9 mouse cellular contexts compared by ENCODE assay signal in the genomic region with DNA sequence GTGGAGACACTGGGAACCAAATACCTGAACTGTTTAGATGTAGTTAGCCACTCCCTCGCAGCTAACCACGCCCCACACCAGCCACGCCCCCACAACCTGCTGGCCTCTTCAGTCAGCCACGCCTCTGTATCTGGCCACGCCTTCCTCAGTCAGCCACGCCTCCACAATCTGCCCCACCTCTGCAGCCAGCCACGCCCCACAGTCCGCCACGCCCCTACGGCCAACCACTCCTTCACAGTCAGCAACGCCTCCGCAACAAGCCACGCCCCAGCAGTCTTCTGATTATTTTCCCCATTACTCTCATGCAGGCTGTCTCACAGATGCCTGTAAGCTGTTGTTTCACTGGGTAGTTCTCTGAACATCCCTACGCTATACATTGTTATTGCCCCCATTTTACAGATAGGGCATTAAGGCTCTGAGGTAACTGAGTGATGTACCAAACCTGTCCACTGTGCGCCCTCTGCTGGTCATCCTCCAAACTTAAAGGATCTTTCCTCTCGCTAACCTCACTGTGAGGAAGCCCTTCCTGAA. TPM values are rescaled to one million over a fixed set of nuclear protein-coding genes. Genes with fewer than 3 reads are reported as not detected.
A peak's percentile ranks its signal among the peaks of the same experiment; 100 is the strongest.
DNase-seq lines count a peak whose midpoint lies in the region; ATAC-seq and TF ChIP-seq lines count a peak whose summit lies in the region.
"Had no signal": no experiment of that assay in that cellular context is flagged by ENCODE, and none has a peak within 500 bp of the region (broad histone marks: within the 10 kb centered on the region; RNA-seq: fewer than 3 reads in every experiment).

No protein-coding gene starts in this region.

- no peaks in the 10 kb centered on the region for H3K4me1 ChIP-seq in bone marrow, adult 2 months (ENCODE audit: control insufficient read depth, insufficient read depth, low read length)
- no peaks in the 10 kb centered on the region for H3K4me1 ChIP-seq in kidney, embryonic 14.5 days (ENCODE audit: control insufficient read depth, insufficient read depth, low read length)
- H3K4me1 ChIP-seq in lung, embryonic 14.5 days (ENCODE audit: insufficient read depth): no peaks in the 10 kb centered on the region
- H3K4me1 ChIP-seq: limb, embryonic 12.5 days had no signal

- WGBS in bone marrow, adult 2 months: 46% methylated on average over 16 of the region's 16 CpGs
- 16% methylated on average over 16 of the region's 16 CpGs for WGBS in kidney, embryonic 14.5 days
- 20% methylated on average over 16 of the region's 16 CpGs for WGBS in lung, embryonic 14.5 days

- no peak overlapping the region for H3K9ac ChIP-seq in kidney, embryonic 14.5 days (ENCODE audit: low read depth, low read length)
- no peak overlapping the region for H3K9ac ChIP-seq in lung, embryonic 14.5 days
- H3K9ac ChIP-seq: limb, embryonic 12.5 days had no signal

- no peak overlapping the region for H3K4me3 ChIP-seq in bone marrow, adult 2 months (replicated peaks; ENCODE audit: control insufficient read depth, low read depth, low read length)
- H3K4me3 ChIP-seq in kidney, embryonic 14.5 days (ENCODE audit: low read length): no peak overlapping the region
- H3K4me3 ChIP-seq in lung, embryonic 14.5 days (ENCODE audit: low read depth, low read length): no peak overlapping the region
- H3K4me3 ChIP-seq: limb, embryonic 12.5 days had no signal

- TF ChIP-seq POLR2A in bone marrow, adult 2 months (IDR thresholded peaks at IDR 0.05; ENCODE audit: borderline replicate concordance, control insufficient read depth, low read depth, low read length): no peak

- DNase-seq in cerebellum, adult 18-20 months: peak; percentile 63
- DNase-seq in cerebellum, adult 11-12 months: no peak
- peak; percentile 94 for DNase-seq in A20 (ENCODE audit: low read depth, low spot score)
- peak; percentile 51 for DNase-seq in gastrocnemius, postnatal 10 days
- peak; percentile 77 for DNase-seq in lung, embryonic 14.5 days
- DNase-seq in spleen, adult 12 weeks (ENCODE audit: low spot score): peak; percentile 59

- H3K4me2 ChIP-seq in kidney, embryonic 14.5 days (replicated peaks; ENCODE audit: low read depth, low read length): no peak overlapping the region
- H3K4me2 ChIP-seq in lung, embryonic 14.5 days: no peak overlapping the region
- H3K4me2 ChIP-seq: limb, embryonic 12.5 days had no signal

- H3K9me3 ChIP-seq in kidney, embryonic 14.5 days (ENCODE audit: control insufficient read depth, low read length): no peaks in the 10 kb centered on the region
- no peaks in the 10 kb centered on the region for H3K9me3 ChIP-seq in lung, embryonic 14.5 days (ENCODE audit: low read depth, low read length)

- peak; percentile 75 for ATAC-seq in kidney, embryonic 14.5 days (ENCODE audit: low FRiP score, low TSS enrichment)
- peak; percentile 41; the same call in 1 of the 2 replicates for ATAC-seq in lung, embryonic 14.5 days (ENCODE audit: insufficient read depth)

- H3K36me3 ChIP-seq in kidney, embryonic 14.5 days (ENCODE audit: control insufficient read depth, insufficient read depth, low read length): no peaks in the 10 kb centered on the region
- no peaks in the 10 kb centered on the region for H3K36me3 ChIP-seq in lung, embryonic 14.5 days (ENCODE audit: insufficient read depth)
- H3K36me3 ChIP-seq: limb, embryonic 12.5 days had no signal

- no peaks in the 10 kb centered on the region for H3K27me3 ChIP-seq in kidney, embryonic 14.5 days (ENCODE audit: control insufficient read depth, insufficient read depth, low read length)
- H3K27me3 ChIP-seq in lung, embryonic 14.5 days (ENCODE audit: insufficient read depth, low read length): no peaks in the 10 kb centered on the region

- TF ChIP-seq CTCF in bone marrow, adult 2 months (IDR thresholded peaks at IDR 0.05; ENCODE audit: control insufficient read depth, insufficient read depth, low read length): peak; percentile 55
- TF ChIP-seq CTCF in lung, embryonic 14.5 days (IDR thresholded peaks at IDR 0.05; ENCODE audit: low read depth): peak; percentile 78

- H3K27ac ChIP-seq in bone marrow, adult 2 months (ENCODE audit: control insufficient read depth, insufficient read depth, low read depth, low read length, poor library complexity): no peak overlapping the region
- no peak overlapping the region for H3K27ac ChIP-seq in kidney, embryonic 14.5 days (ENCODE audit: low read depth, low read length)
- no peak overlapping the region for H3K27ac ChIP-seq in lung, embryonic 14.5 days (ENCODE audit: low read depth)
- H3K27ac ChIP-seq: limb, embryonic 12.5 days had no signal

RNA-seq across cellular contexts. Expression of a gene that starts 16.2 kb away (rescaled TPM):
- 39.7 and 71.5 TPM in 2 replicates for polyA plus RNA-seq in bone marrow, adult 2 months (2011; ENCODE audit: insufficient read depth, insufficient read length, low replicate concordance, missing spikeins)
- total RNA-seq in gastrocnemius, postnatal 10 days (2021): 10 to 100 TPM; 25.8 to 28.8 TPM
- polyA plus RNA-seq in kidney, embryonic 14.5 days (2014; fragmentation: Nextera tagmentation; extraction: Ambion mirVana): 99.0 and 101 TPM in 2 replicates
- 93.8 and 97.3 TPM in 2 replicates for polyA plus RNA-seq in lung, embryonic 14.5 days (2014; fragmentation: Nextera tagmentation; extraction: Ambion mirVana)

RNA-seq across cellular contexts. Expression of a gene that starts 53.5 kb away (rescaled TPM):
- 7.8 and 20.6 TPM in 2 replicates for polyA plus RNA-seq in bone marrow, adult 2 months (2011; ENCODE audit: insufficient read depth, insufficient read length, low replicate concordance, missing spikeins)
- 1 to 10 TPM; 2.6 to 3.8 TPM for total RNA-seq in gastrocnemius, postnatal 10 days (2021)
- 21.5 and 21.6 TPM in 2 replicates for polyA plus RNA-seq in kidney, embryonic 14.5 days (2014; fragmentation: Nextera tagmentation; extraction: Ambion mirVana)
- polyA plus RNA-seq in lung, embryonic 14.5 days (2014; fragmentation: Nextera tagmentation; extraction: Ambion mirVana): 14.8 and 17.5 TPM in 2 replicates

RNA-seq across cellular contexts. Expression of a gene that starts 56.3 kb away (rescaled TPM):
- polyA plus RNA-seq in bone marrow, adult 2 months (2011; ENCODE audit: insufficient read depth, insufficient read length, low replicate concordance, missing spikeins): 3.1 TPM in 1 of 2 replicates, not detected in the other
- total RNA-seq in gastrocnemius, postnatal 10 days (2021): under 1 TPM in 1 of 2 experiments, not detected in 1; 0.41 TPM
- not detected in 2 replicates for polyA plus RNA-seq in kidney, embryonic 14.5 days (2014; fragmentation: Nextera tagmentation; extraction: Ambion mirVana)
- polyA plus RNA-seq in lung, embryonic 14.5 days (2014; fragmentation: Nextera tagmentation; extraction: Ambion mirVana): not detected in 2 replicates
- polyA plus RNA-seq: limb, embryonic 12.5 days had no signal
